Mouse (Mus musculus): ENCODE data around the gene Poc1b.

- TF ChIP-seq GATA1 (IDR thresholded peaks at IDR 0.05; ENCODE audit: borderline replicate concordance, low read length) (no peak), FLI1 (IDR thresholded peaks at IDR 0.05; ENCODE audit: low read length) (no peak)
Observed at GRCm38 (mm10) chr10:99179566-99179965, 72.7 kb downstream of the Poc1b start.
